Mouse (Mus musculus) splenic B cell, adult 2 months (primary cell): ENCODE results near the gene Mettl16.

Source experiments
- DNase-seq: peaks from one replicate; pipeline ENCODE4 v3.0.0-alpha.2; 2011; ENCODE audit warnings: low read depth, low spot score
- H3K27me3 ChIP-seq: 2 replicates; pipeline ENCODE4 v1.6.1; 2012; ENCODE audit warnings: mild to moderate bottlenecking, low read length, moderate library complexity, mixed read lengths; ENCODE audit not compliant: control insufficient read depth, poor library complexity, insufficient read depth, severe bottlenecking
- H3K36me3 ChIP-seq: 2 replicates; pipeline ENCODE4 v1.6.1; 2012; ENCODE audit warnings: mild to moderate bottlenecking, low read length, moderate library complexity, mixed read lengths; ENCODE audit not compliant: control insufficient read depth, poor library complexity, insufficient read depth, severe bottlenecking

The Mettl16 gene

DNA sequence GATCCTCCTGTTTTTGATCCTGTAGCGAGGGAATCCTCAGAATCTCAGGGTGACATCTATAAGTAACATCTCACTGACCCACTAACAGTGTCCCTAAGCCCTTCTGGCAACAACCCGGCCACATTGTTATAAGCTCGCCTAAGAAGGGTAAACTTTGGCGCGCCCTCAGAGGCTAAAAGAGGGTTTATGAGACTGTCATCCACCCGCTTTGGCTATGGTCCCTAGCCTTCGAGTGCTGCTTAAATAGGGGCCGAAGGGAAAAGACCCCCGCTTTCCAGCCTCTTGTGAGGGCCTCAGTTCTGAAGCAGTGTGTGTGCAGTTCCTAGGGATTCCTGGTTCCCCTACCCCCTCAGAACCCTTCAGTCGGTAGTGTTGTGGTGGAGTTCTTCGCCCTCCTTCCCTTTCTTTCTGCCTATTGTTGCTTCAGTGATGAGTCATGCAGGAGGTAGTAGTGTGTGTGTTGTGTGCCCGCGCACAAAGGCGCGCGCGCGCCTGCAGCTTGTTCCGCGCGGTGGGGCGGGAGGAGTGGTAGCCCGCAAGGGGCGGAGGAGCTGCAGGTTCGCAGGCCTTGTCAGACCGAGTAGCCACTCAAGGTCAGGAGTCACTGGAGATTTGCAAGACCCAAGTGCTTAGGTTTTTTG is 62.0 kb downstream of the Mettl16 start:
- peak; percentile 75 for DNase-seq
- Histone ChIP-seq H3K36me3 (no peaks in the 10 kb centered on the region), H3K27me3 (no peaks in the 10 kb centered on the region)

DNA sequence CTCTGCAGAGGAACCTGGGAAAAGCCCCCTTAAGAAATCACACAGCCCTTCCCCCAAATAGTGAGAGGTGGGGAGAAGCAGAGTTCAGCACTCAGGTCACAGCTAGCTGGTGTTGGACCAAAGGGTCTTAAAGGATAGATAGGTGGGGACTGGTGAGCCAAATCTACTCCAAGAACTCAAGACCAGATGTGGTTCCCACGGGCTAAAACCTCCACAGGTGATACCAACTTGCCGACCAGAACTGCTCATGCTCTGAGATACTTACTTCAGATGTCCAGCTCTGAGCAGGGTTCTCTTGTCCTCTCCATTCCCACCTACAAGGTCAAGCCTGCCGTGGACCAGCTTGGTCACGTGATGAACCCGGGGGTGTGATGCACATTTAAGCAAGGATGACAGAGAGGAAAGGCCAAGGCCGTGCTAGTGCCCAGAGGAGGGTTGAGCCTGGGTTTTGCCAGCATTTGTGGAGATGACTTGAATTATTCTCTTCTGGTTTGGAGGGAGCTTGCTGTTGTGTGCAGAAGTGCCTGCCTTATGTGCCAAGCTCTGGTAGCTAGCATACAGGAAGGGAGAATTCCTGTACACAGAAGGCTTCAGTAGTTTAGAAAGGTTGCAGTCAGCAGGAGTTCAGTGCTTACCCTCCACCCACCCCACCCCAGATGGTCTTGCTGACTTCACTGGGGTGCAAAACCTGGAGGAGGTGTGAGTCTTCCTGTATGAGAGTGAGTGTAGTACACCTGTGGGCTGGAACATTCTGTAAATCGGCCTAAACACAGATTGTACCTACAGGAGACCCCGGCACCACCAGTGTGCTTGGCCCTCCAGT is 63.1 kb downstream of the Mettl16 start:
- no peaks in the 10 kb centered on the region for H3K36me3 ChIP-seq
- peak; percentile 21 for DNase-seq
- H3K27me3 ChIP-seq = no peaks in the 10 kb centered on the region

DNA sequence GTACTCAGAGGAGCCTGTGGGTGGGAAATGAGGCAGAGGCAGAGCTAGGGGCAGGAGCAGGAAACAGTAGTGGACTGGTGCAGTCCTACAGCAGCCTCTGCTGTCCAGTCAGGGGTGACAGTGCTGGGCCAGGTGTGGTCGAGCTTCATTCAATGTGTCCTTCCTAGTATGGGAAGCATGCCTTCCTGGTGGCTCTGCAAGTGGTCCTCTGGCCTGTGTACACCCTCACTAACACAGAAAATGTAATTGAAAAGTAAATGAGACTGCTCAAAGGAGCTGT is 63.7 kb downstream of the Mettl16 start:
- H3K36me3 ChIP-seq = no peaks in the 10 kb centered on the region
- DNase-seq = no peak

DNA sequence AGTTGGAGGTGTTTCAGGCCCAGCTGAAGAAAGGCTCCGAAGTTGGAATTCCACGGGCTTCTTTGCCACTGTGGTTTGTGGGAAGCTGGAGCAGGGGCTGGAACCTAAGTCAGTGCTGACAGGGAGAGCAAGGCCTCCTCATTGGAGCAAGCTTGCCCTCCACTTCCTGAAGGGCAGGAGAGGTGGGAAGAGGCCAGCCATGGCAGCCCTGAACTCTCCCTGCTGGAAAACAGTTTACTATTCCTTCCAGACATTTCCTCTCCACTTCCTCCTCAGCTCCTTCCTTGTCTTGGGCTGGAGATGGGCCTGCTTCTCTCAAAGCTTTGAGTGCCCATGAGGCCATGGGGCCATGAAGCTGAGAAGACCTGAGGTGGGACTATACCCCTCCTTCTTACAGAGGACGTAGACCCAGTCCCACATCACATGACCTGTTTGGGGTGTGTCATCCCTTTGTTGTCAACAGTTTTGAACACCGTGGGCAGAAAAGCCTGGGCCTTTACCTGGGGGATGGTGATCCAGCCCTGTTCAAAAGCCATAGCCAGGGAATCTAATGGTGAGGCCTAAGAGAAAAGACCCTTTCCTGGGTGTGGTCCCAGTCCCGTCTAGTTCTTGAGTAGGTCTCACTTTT is 64.1 kb downstream of the Mettl16 start:
- no peaks in the 10 kb centered on the region for H3K36me3 ChIP-seq
- DNase-seq = peak; percentile 9
- H3K27me3 ChIP-seq = no peaks in the 10 kb centered on the region

More for the DNA sequence above, 63.7 kb downstream of the Mettl16 start:
- H3K27me3 ChIP-seq = no peaks in the 10 kb centered on the region

DNA sequence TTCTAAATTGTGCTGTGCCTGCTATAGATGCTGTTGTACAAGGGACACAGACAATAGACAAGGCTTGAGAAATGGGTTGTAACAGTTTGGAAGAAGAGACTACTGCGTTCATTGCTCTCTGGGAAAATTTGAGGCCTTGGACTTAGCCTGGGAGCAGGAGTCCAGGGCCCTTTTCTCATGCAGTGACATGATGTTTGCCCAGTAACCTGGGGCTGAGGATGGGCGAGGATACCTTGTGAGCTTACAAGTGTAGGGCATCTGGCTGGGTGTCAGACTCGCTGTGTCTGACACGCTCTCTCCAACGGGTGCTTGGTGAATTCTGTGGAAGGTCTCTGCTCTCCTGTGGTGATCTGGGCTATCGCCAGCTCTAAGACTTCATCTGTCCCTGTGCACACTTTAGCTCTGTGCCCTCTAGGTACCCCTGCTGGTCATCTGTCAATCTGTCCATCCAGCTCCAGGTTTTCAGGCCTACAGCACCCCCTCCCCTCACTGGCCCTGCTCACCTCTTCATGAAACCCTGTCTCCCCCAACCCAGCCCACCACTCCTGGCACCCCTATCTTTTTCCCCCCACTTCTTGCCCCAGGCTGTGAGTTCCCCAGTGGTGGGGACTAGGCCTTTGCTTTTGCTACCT is 65.1 kb downstream of the Mettl16 start:
- Histone ChIP-seq H3K36me3 (no peaks in the 10 kb centered on the region), H3K27me3 (no peaks in the 10 kb centered on the region)
- DNase-seq = no peak

DNA sequence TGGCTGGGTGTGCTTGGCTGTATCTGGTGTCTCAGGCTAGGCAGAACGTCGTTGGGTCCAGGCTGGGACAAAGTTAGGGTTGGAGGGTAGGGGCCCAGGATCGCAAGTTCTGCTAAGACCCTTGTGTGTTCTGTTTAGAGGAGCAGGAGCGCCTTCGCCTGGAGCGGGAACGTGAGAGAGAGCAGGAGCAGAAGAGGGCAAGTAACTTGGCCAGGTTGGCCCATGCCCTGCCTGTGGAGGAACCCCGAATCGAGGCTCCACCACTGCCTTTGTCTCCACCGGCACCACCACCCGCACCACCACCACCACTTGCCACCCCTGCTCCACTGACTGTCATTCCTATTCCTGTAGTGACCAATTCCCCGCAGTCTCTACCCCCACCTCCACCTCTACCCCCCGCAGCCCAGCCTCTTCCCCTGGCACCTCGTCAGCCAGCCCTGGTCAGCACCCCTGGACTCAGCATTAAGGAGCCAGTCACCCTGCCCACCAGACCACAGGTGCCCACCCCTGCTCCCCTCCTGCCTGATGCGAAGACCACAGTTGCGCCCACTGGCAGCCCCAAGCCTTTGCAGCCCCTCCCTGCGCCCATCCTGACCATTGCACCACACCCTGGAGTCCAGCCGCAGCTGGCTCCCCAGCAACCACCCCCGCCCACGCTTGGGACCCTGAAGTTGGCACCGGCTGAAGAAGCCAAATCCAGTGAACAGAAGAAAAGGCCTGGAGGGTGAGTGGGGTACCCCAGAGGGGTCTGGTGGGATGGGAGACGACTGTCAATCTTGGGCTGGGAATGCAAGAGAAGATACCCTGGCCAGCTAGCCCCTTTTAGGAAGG is 65.8 kb downstream of the Mettl16 start:
- DNase-seq = no peak
- Histone ChIP-seq H3K36me3 (no peaks in the 10 kb centered on the region), H3K27me3 (no peaks in the 10 kb centered on the region)

DNA sequence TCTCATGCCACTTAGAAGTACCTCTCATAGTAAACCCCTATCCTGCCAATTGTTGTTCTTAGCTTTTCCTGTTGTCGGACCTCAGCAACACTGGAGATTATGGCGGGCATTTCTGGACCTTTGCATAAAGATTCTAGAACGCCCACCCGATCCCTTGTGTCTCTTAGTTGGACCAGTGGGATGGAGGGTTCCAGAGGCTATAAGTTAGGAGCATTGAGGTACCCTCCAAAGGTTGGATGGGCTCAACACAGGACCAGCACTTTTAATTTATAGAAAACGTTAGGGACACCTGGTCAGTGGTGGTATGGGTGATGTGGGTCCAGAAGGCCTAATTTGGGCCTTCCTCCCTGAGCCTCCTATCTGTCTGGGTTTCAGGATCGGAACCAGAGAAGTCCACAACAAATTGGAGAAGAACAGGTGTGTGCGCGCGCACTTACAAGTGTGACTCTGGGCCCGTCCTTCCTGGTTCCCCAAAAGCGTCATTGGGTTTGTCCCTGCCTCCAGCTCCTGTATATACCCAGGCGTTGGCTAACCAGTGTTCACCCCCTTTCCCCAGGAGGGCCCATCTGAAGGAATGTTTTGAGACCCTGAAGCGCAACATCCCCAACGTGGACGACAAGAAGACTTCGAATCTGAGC is 66.5 kb downstream of the Mettl16 start:
- no peak for DNase-seq
- H3K27me3 ChIP-seq = no peaks in the 10 kb centered on the region
- no peaks in the 10 kb centered on the region for H3K36me3 ChIP-seq

DNA sequence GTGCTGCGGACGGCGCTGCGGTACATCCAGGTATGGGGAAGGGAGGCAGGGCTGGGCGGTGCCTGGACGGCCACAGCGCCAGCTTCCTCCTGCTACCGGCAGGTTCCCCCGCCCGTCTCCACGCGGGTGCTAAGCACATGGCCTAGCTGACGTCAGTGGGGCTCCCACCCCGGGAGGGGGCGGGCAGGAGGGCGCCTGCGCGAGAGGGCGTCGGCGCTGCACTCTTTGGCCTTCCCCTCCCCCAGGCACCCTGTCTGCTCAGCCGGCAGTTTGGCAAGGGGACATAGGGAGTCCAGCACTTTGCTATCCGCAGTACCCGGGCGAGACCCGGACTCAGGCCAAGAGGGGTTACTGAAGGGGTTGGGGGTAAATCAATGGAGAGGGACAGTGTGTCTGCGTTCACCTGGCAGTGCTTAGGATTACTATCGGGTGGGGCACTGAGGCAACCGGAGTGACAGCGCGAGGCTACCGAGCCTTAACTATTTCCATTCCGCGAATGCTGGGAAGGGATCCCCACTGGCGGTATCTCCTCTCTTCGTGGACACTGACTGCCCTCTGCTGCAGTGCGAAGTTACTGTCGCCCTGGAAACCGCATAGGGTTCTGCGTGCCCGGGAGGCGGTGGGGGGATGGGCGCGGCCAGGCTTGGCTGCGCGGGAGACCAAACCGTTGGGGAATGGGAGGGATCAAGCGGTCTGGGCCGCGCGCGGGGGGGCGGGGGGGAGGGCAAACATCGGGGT is 67.2 kb downstream of the Mettl16 start:
- no peaks in the 10 kb centered on the region for H3K27me3 ChIP-seq
- DNase-seq = peak; percentile 99
- H3K36me3 ChIP-seq = no peaks in the 10 kb centered on the region; the same call in 1 of the 2 replicates

DNA sequence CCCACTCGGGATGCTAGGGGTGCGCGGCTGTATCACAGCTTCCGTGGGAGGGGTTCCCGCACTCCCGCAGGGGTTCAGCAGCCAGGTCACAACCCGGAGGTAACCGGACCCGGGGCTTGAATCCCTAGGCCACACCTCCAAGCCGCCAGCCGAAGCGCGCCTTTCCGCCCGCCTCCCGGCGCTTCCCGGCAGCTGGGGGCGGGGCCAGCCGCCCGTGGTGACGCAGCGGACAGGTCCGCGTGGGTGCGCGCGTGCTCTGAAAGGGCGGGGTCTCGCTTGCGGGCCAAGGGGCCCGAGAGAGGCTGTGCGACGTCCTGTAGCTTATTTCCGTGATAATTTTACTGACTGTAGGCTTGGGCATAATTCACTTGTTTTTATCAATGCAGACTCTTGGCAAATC is 67.8 kb downstream of the Mettl16 start:
- DNase-seq = peak; percentile 98
- Histone ChIP-seq H3K36me3 (peaks cover 2% of the 10 kb centered on the region), H3K27me3 (no peaks in the 10 kb centered on the region)

DNA sequence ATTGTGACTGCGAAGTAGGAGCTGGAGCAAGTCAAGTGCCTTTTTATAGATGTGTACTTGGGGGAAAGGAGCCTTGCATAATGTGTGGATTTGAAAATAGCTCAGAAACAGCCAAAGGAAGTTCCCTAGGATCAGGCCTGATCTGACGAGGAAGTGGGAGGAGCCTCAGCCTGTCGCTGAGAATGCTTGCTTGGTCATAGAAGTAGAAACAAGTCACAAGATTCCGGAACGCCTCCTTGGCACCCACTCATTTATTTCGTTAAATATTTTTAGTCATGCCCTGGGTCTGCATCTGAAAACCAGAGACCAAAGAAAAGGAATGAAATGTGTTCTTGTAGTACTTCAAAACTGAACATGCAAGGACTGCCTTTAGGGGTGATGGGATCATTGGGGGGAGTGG is 68.3 kb downstream of the Mettl16 start:
- no peaks in the 10 kb centered on the region for H3K27me3 ChIP-seq
- DNase-seq = peak; percentile 91
- H3K36me3 ChIP-seq = peaks cover 5% of the 10 kb centered on the region

DNA sequence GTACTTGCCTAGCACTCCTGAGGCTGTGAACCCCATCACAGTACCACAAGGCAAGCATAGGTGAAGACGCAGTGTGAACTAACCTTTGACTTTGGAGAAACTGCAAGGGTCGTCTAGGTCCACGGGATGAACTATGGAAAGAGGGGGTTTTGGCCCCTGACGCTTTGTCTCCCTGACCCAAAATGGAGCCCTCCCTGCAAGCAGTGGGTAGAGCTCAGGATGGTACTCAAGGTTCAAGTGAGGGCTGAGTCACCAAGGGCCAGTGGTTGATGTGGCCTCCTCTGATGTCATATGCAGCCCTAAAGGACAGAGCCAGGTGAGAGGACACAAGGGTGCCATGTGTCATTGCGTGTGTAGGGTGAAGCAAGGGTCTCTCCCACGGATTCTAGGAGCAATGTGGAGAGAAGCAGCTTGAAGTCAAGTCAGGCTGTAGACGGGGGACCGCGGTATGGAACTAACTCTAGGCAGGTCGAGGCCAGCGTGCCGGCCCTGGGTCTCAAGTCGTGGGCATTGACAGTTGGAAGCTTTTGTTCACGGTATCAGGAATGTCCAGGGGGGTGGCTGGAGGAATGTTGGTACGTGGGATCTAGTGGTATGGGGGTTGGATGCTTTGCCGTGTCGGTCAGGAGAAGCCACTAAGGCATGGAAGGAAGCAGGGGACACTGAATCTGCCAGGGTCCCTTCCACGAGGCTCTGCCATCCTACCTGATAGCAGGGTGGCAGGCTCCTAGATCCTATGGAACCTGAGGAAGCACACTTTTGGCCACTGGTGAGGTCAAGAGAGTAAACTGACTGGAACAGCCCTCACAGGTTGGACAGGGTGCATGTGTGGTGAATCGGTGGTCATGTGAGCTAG is 69.5 kb downstream of the Mettl16 start:
- no peak for DNase-seq
- peaks cover 9% of the 10 kb centered on the region for H3K36me3 ChIP-seq
- H3K27me3 ChIP-seq = no peaks in the 10 kb centered on the region

DNA sequence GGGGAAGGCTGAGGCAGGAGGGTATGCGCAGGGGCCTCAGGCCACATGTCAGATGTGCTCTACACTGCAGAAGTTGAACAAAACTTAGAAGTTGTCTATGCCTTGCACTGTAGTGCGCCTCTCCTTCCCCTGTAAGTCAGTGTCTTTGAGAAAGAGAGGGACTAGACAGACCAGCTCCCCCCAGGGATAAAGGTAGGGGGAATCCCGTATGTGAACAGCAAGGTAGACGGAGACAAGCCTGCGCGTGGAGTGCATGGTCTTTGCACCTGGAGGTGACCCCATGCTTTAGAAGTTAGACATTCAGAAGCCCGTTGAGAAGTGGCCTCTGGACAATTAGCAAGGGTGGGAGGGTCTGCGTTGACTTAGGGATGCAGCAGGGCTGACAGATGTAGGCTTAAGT is 70.1 kb downstream of the Mettl16 start:
- H3K27me3 ChIP-seq = no peaks in the 10 kb centered on the region
- DNase-seq = no peak
- peaks cover 14% of the 10 kb centered on the region for H3K36me3 ChIP-seq

DNA sequence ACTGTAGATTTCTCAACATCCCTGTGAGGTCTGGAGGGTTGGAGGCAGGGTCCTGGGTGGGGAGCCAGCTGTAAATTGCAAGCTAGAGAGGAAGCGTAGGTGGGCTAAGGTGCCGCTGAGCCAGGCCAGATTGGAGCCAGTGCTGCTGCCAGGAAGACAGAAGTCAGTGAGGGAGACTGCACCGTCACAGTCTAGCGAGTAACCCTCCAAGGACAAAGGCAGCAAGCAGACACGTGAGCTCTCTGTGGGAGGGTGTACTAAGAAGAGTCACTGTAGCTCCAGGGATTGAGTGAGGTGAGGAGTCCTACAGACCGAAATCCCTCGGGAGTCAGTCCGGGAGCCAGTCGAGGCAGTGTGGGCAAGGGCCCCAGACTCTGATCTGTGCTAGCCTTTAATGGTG is 70.7 kb downstream of the Mettl16 start:
- Histone ChIP-seq H3K36me3 (peaks cover 14% of the 10 kb centered on the region), H3K27me3 (no peaks in the 10 kb centered on the region)
- no peak for DNase-seq
